Mouse (Mus musculus) lung, postnatal 0 days (tissue): Measurements from ENCODE around the gene Polr1c. TPM values are rescaled to one million over a fixed set of nuclear protein-coding genes. Genes with fewer than 3 reads are reported as not detected.

Source experiments
- ATAC-seq: fragments of 200-750 bp; cut with Nextera tagmentation; 2 replicates; pipeline ENCODE4 v1.8.0; 2017; ENCODE audit warnings: moderate library complexity
- DNase-seq: peaks from one replicate; pipeline ENCODE4 v3.0.0-alpha.2; 2016; ENCODE audit warnings: low spot score
- H3K27ac ChIP-seq: fragments of 300-500 bp; sonication (generic); 2 replicates; pipeline ENCODE4 v1.5.1; 2014; ENCODE audit warnings: antibody characterized with exemption, mild to moderate bottlenecking, low read length, mixed read lengths
- H3K27me3 ChIP-seq: fragments of 300-500 bp; sonication (generic); replicated peaks from 2 replicates; pipeline ENCODE4 v1.6.1; 2014; ENCODE audit warnings: low read length, mixed read lengths; ENCODE audit not compliant: insufficient read depth
- H3K36me3 ChIP-seq: fragments of 300-500 bp; sonication (generic); 2 replicates; pipeline ENCODE4 v1.6.1; 2014; ENCODE audit warnings: low read length, mixed read lengths; ENCODE audit not compliant: insufficient read depth
- H3K4me1 ChIP-seq: fragments of 300-500 bp; sonication (generic); 2 replicates; pipeline ENCODE4 v1.6.1; 2014; ENCODE audit warnings: antibody characterized with exemption, low read depth, low read length, mixed read lengths; ENCODE audit not compliant: insufficient read depth
- H3K4me2 ChIP-seq: fragments of 300-500 bp; sonication (generic); replicated peaks from 2 replicates; pipeline ENCODE4 v1.6.1; 2014; ENCODE audit warnings: low read depth, mild to moderate bottlenecking, low read length, moderate library complexity, mixed read lengths
- H3K4me3 ChIP-seq: fragments of 300-500 bp; sonication (generic); 2 replicates; pipeline ENCODE4 v1.5.1; 2014; ENCODE audit warnings: low read depth, low read length
- H3K9ac ChIP-seq: fragments of 300-500 bp; sonication (generic); replicated peaks from 2 replicates; pipeline ENCODE4 v1.6.1; 2014; ENCODE audit warnings: low read depth, mild to moderate bottlenecking
- H3K9me3 ChIP-seq: fragments of 300-500 bp; sonication (generic); 2 replicates; pipeline ENCODE4 v1.6.1; 2016; ENCODE audit warnings: low read length, mixed read lengths
- CTCF ChIP-seq: IDR thresholded peaks from 2 replicates; pipeline ENCODE4 v1.5.1; 2016; ENCODE audit warnings: antibody characterized with exemption, mild to moderate bottlenecking
- EP300 ChIP-seq: IDR thresholded peaks from 2 replicates; pipeline ENCODE4 v1.6.1; 2016; ENCODE audit warnings: antibody characterized with exemption, mild to moderate bottlenecking, control low read depth
- WGBS: fragments of 180-500 bp; shearing (Covaris S2); extraction: QIAGEN DNeasy Blood & Tissue Kit; methylation state at CpG from one replicate; pipeline ENCODE4 v1.1.7; 2014; 5-methylcytosine and 5-hydroxymethylcytosine counted together
- polyA plus RNA-seq: library from polyadenylated mRNA; unstranded; fragments of >200 nt; fragmentation: Nextera tagmentation; extraction: Ambion mirVana; gene quantifications from 2 replicates; pipeline ENCODE4 v1.2.1, GENCODE M21; 2015

The Polr1c gene
- polyA plus RNA-seq, 1 experiment from 2014 or later = 89.9 TPM

- ATAC-seq (no peak), DNase-seq (no peak)
- H3K9me3 ChIP-seq = no peaks in the 10 kb centered on the region
- H3K27me3 ChIP-seq = no peaks in the 10 kb centered on the region
- peaks cover 11% of the 10 kb centered on the region; the same call in 1 of the 2 replicates for H3K4me1 ChIP-seq
- no peaks in the 10 kb centered on the region for H3K36me3 ChIP-seq
- no peak overlapping the region for H3K27ac ChIP-seq
- H3K4me3 ChIP-seq = no peak overlapping the region
- TF ChIP-seq CTCF = no peak
- TF ChIP-seq EP300 = no peak
- WGBS = 81% methylated on average over 8 of the region's 8 CpGs
- no peak overlapping the region for H3K4me2 ChIP-seq
- no peak overlapping the region for H3K9ac ChIP-seq
Observed at GRCm38 (mm10) chr17:46283911-46284310, 36.1 kb upstream of the Polr1c start.

DNA sequence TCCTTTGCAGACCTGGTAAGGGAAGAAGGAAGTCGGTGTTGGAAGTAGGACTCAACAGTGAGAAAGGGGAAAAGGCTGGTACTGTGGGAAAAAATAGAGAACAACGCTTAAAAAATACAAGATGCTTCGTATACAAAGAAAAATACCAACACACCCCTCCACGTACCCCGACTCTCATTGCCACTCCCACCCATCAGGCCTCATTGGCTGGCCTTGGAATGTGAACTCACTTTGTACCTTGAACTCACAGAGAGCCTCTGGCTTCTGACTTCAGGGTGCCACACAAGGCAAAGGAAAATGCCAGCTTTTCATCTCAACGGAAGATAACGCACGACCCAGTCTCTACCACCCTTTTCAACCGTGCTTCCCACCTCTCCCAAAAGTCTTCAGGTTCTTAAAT is 35.3 kb upstream of the Polr1c start:
- TF ChIP-seq EP300 = no peak
- TF ChIP-seq CTCF = no peak
- Histone ChIP-seq H3K27me3 (no peaks in the 10 kb centered on the region), H3K36me3 (no peaks in the 10 kb centered on the region), H3K4me3 (peak overlapping the region; percentile 70), H3K27ac (no peak overlapping the region), H3K4me1 (peaks cover 11% of the 10 kb centered on the region; the same call in 1 of the 2 replicates), H3K9me3 (no peaks in the 10 kb centered on the region), H3K4me2 (peak overlapping the region; percentile 79), H3K9ac (peak overlapping the region; percentile 68; the same call in 1 of the 2 replicates)
- 24% methylated on average over 9 of the region's 9 CpGs for WGBS
- 0 out of 2 replicates have a peak, but pooled peaks have one; percentile 4 for ATAC-seq
- DNase-seq = no peak

DNA sequence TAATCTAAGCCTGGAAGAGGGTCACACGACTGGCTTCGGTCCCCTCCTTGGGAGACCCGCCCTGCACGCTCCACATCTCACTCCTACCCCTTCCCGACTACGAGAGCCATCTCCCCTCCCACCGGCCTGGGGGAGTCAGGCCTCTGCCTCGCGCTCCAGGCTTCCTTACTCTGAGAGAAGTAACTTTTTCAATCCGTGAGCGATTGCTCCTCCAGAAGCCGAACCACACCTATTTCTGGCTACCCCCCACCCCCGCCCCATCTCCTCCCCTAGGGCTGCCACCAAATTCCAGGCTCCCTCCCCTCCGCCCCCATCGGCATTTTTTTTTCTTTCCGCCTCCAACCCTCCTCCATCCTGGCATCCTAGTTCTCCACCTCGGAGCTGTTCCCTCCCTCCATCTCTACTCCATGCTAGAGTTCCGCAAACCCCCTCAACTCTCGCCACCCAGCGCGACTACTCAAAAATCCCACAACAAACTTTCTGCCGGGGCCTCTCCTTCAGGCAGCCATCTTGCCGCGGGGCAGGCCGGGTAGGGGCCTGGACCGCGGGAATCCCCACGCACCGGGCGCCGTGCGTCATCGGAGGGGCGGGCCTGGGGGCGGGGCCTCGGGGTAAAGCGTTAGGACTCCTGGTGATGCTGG is 34.7 kb upstream of the Polr1c start, which contains the start of gene Tjap1:
Gene Tjap1 (minus strand): TSS at position 544 of the 641 bp plus-strand sequence.
- under 1% methylated on average over 36 of the region's 37 CpGs for WGBS
- no peaks in the 10 kb centered on the region for H3K9me3 ChIP-seq
- H3K4me1 ChIP-seq = peaks cover 11% of the 10 kb centered on the region; the same call in 1 of the 2 replicates
- no peaks in the 10 kb centered on the region for H3K36me3 ChIP-seq
- TF ChIP-seq CTCF = no peak
- no peak for TF ChIP-seq EP300
- no peaks in the 10 kb centered on the region for H3K27me3 ChIP-seq
- ATAC-seq = peak; percentile 99
- H3K4me3 ChIP-seq = peak within 1 kb of the TSS; percentile 70
- H3K4me2 ChIP-seq = peak within 1 kb of the TSS; percentile 79
- H3K9ac ChIP-seq = peak within 1 kb of the TSS; percentile 68
- DNase-seq = peak; percentile 95
- peak within 1 kb of the TSS; percentile 91 for H3K27ac ChIP-seq

DNA sequence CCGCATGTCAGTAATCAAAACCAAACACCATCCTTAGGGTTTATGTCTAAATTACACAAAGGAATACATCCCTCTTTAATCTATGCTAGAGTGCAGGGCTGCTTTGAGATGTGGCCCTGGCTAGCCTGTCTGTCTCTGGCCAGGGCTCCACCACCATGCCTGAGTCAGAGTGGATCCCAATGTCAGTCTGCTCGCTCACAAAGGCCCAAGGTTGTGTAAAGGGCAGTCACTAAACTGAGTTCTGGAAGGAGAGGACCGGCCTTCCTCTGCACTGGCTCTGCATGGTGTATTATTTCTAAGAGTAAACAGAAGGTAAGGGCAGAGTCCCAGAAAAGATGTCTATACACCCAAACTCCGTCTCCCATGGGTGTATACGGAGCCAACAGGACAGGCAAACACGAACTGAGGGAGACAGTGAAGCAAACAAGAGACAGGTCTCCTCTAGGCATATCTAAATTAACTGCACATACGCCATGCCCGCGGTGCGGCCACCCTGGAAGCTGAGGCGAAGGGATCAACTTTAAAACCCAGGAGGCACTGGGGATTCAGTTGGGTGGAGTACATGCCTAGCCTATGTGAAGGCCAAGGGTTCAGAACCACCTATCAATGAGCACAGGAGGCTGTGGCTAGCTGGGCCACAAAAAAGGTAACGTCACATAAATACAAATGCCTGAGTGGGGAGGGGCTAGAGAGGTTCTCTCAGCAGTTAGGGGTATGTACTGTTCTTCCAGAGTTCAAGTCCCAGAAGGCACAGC is 30.3 kb upstream of the Polr1c start:
- 85% methylated on average over 12 of the region's 12 CpGs for WGBS
- Histone ChIP-seq H3K4me1 (peaks cover 9% of the 10 kb centered on the region; the same call in 1 of the 2 replicates), H3K36me3 (no peaks in the 10 kb centered on the region)

DNA sequence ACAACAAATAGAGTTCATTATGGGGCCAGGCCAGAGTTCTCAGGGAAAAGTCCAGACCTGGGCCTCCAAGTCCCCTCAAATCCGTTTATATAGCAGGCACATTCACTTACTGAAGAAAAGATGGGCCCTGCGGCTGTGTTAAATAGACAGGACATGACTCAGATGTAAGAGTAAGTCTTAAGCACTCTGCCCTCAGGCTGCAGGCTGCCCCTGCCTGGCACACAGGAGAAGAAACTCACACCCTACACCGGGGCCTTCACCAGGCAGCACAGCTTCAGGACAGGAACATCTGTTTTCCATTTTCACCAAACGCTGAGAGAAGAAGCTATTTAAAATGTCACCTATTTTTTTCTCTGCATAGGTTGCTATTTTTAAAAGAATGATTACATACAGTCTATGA is 29.7 kb upstream of the Polr1c start:
- Histone ChIP-seq H3K4me1 (peaks cover 8% of the 10 kb centered on the region; the same call in 1 of the 2 replicates), H3K27ac (no peak overlapping the region)

More for the DNA sequence above, 30.3 kb upstream of the Polr1c start:
- no peak overlapping the region for H3K27ac ChIP-seq
- no peak overlapping the region for H3K4me3 ChIP-seq
- no peak overlapping the region for H3K4me2 ChIP-seq
- no peak for TF ChIP-seq EP300
- TF ChIP-seq CTCF = no peak
- H3K9me3 ChIP-seq = no peaks in the 10 kb centered on the region
- no peak overlapping the region for H3K9ac ChIP-seq
- no peak for ATAC-seq
- no peaks in the 10 kb centered on the region for H3K27me3 ChIP-seq
- no peak for DNase-seq

GRCm38 (mm10) chr17:46275506-46275905 is 27.7 kb upstream of the Polr1c start:
- H3K4me1 ChIP-seq = no peaks in the 10 kb centered on the region

More for the DNA sequence above, 29.7 kb upstream of the Polr1c start:
- DNase-seq (no peak), ATAC-seq (no peak)
- WGBS = 63% methylated on average over 4 of the region's 4 CpGs
- TF ChIP-seq CTCF (no peak), EP300 (no peak)
- Histone ChIP-seq H3K9ac (no peak overlapping the region), H3K36me3 (no peaks in the 10 kb centered on the region), H3K27me3 (no peaks in the 10 kb centered on the region), H3K9me3 (no peaks in the 10 kb centered on the region), H3K4me2 (no peak overlapping the region), H3K4me3 (no peak overlapping the region)

More at GRCm38 (mm10) chr17:46275506-46275905, 27.7 kb upstream of the Polr1c start:
- Histone ChIP-seq H3K27me3 (no peaks in the 10 kb centered on the region), H3K36me3 (peaks cover 4% of the 10 kb centered on the region; the same call in 1 of the 2 replicates), H3K9me3 (no peaks in the 10 kb centered on the region), H3K4me3 (no peak overlapping the region), H3K4me2 (no peak overlapping the region), H3K27ac (peak overlapping the region; percentile 43; the same call in 1 of the 2 replicates), H3K9ac (no peak overlapping the region; the same call in 1 of the 2 replicates)
- 77% methylated on average over 10 of the region's 10 CpGs for WGBS
- ATAC-seq = no peak
- no peak for DNase-seq
- TF ChIP-seq EP300 (no peak), CTCF (no peak)
